Mouse (Mus musculus): Measurements from ENCODE around the gene Olfr1344. TPM values are rescaled to one million over a fixed set of nuclear protein-coding genes. Genes with fewer than 3 reads are reported as not detected.

Gene Olfr1344
- not detected in 2 replicates for polyA plus RNA-seq (2015; fragmentation: Nextera tagmentation; extraction: Ambion mirVana)

DNA sequence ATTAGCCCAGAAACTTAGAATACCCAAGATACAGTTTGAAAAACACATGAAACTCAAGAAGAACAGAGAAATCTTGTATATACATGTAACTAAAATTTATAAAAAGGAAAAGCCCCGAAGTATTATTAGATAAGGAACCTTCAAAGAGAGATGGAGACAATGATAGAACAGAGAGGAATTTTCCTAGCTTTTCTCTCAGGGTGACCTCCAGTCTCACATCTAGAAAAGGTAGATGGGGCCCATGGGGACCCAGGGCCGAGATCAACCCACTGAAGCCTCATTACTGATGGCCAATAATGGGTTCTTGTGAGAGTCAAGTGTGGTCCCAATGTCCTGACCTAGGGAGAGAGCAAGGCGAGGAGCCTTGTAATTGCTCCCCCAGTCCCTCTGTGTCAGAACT is at the start of gene Olfr1344:
Olfr1344 (plus strand) TSS at position 301 of the 400 bp plus-strand sequence.
- no peak for ATAC-seq (replicated peaks; ENCODE audit: insufficient number of reproducible peaks, insufficient read depth, low FRiP score, low read depth)
- Histone ChIP-seq H3K4me1 (replicated peaks) (no peaks in the 10 kb centered on the region), H3K36me3 (no peaks in the 10 kb centered on the region), H3K4me2 (no peak within 1 kb of the TSS), H3K4me3 (no peak within 1 kb of the TSS), H3K9ac (no peak within 1 kb of the TSS), H3K27ac (no peak within 1 kb of the TSS), H3K27me3 (no peaks in the 10 kb centered on the region), H3K9me3 (replicated peaks) (no peaks in the 10 kb centered on the region)
- 57% methylated on average over 3 of the region's 3 CpGs for WGBS

DNA sequence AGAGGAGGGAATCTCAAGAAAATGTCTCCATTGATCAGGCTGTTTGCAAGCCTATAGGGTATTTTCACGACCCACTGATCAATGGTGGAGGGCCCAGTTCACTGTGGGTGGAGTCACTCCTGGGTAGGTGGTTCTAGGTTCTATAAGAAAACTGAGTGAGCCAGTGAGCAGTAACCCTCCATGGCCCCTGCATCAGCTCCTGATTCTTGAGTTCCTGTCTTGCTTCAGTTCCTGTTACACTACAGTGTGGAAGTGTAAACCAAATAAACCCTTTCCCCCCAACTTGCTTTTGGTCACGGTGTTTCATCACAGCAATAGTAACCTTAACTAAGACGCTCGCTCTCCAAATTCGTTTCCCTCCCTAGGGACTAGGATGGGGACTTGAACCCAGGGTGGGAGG is 49.5 kb upstream of the Olfr1344 start:
- Histone ChIP-seq H3K9me3 (replicated peaks) (no peaks in the 10 kb centered on the region), H3K4me2 (no peak overlapping the region), H3K9ac (no peak overlapping the region), H3K4me1 (replicated peaks) (peaks cover 4% of the 10 kb centered on the region; the same call in 1 of the 2 replicates), H3K4me3 (no peak overlapping the region), H3K36me3 (peaks cover 41% of the 10 kb centered on the region), H3K27ac (no peak overlapping the region), H3K27me3 (no peaks in the 10 kb centered on the region)
- 81% methylated on average over 5 of the region's 5 CpGs for WGBS
- ATAC-seq (replicated peaks; ENCODE audit: insufficient number of reproducible peaks, insufficient read depth, low FRiP score, low read depth) = no peak

DNA sequence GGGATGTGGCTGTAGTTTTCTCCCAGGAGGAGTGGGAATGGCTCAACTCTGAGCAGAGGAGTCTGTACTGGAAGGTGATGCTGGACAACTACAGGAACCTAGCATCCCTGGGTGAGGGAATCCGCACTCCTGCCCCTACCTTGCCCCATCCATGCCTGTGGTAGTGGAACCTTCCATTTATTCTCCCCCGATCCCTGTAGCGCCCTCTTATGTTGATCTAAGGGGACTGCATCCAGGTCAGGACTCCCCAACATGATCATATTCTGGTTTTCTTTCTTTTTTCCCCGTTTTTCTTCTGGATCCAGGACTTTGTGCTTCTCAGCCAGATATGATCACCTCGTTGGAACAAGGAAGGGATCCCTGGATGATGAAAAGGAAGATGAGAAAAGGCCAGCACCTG is 49.0 kb upstream of the Olfr1344 start:
- WGBS = 61% methylated on average over 5 of the region's 5 CpGs
- Histone ChIP-seq H3K9me3 (replicated peaks) (no peaks in the 10 kb centered on the region), H3K9ac (no peak overlapping the region), H3K27me3 (no peaks in the 10 kb centered on the region), H3K36me3 (peaks cover 45% of the 10 kb centered on the region), H3K4me2 (no peak overlapping the region), H3K4me1 (replicated peaks) (peaks cover 1% of the 10 kb centered on the region; the same call in 1 of the 2 replicates), H3K4me3 (no peak overlapping the region), H3K27ac (no peak overlapping the region)
- no peak for ATAC-seq (replicated peaks; ENCODE audit: insufficient number of reproducible peaks, insufficient read depth, low FRiP score, low read depth)

DNA sequence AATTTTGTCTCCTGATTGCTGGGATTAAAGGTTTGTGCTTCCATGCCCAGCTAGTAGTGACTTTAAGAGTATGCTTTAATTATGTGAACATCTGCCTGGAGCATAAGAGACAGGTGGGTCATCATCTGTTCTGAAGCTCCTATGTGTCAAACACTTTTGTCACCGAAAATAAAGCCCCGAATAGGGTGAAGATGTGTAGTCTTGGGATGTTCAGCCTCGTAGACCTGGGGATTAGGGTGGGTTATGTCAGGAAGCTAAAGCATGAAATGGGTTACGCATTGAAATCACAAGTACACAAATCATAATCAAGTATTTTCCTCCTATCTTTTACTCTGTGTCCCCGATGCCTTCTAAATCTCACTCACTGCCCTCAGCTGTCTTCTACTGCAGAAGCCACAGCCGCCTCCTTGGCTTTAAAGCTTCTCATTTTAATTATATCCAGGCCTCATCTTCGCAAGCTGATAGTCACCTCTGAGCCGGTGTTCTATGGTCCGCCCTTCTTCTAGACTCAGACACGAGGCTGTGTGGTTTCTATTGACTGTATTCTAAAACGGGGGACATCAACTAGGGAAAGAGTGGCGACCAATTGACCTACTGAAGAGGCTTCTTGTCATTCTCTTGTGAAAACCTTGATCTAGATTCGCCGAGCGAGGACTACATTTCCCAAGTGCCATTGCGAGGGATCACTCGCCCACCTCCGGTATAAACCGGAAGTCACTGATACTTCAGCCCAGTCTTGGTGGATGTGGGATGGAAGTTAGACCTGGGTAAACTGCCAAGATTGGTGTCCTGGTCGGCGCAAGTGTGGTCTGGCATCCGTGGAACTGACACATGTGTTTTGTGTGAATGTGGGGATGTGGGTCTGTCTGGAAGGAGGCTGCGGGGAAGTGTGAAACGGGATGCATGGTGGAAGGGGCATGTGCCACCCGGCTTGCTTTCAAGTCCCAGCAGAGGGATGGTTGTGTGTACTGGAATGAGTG is 40.2 kb upstream of the Olfr1344 start, which contains the start of gene Smim17:
Smim17 (plus strand) TSS at position 720 of the 980 bp plus-strand sequence.
- Histone ChIP-seq H3K4me1 (replicated peaks) (0 out of 2 replicates have a peak, but pooled peaks cover 3% of the 10 kb centered on the region), H3K4me3 (peak within 1 kb of the TSS; percentile 57), H3K27ac (no peak within 1 kb of the TSS), H3K9ac (peak within 1 kb of the TSS; percentile 49), H3K27me3 (no peaks in the 10 kb centered on the region), H3K9me3 (replicated peaks) (no peaks in the 10 kb centered on the region), H3K4me2 (peak within 1 kb of the TSS; percentile 80), H3K36me3 (peaks cover 23% of the 10 kb centered on the region)
- ATAC-seq (replicated peaks; ENCODE audit: insufficient number of reproducible peaks, insufficient read depth, low FRiP score, low read depth) = 0 out of 2 replicates have a peak, but pooled peaks have one; percentile 58
- 25% methylated on average over 25 of the region's 25 CpGs for WGBS

DNA sequence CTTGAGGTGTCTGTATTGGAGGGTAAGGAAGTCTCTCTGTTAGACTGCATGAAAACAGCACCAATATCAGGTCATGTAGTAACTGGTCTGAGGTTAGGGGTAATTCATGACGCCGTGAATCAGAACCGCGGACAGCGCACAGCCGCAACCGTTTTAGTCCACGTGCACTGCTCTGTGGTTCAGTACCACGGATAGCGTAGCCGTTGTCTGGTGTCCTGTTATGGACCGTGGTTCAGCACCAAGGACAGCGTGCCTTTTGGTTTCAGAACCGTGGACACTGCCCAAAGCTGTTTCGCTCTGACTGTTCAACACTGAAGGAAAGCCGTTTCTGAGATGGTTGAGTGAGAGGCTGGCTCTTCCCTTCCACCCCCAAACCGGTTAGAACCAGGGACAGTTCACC is 28.4 kb upstream of the Olfr1344 start, which contains the start of gene Gm20715:
Gm20715 (plus strand) TSS at position 235 of the 400 bp plus-strand sequence.
- Histone ChIP-seq H3K9ac (no peak within 1 kb of the TSS), H3K27me3 (no peaks in the 10 kb centered on the region), H3K4me3 (no peak within 1 kb of the TSS), H3K4me1 (replicated peaks) (no peaks in the 10 kb centered on the region), H3K9me3 (replicated peaks) (no peaks in the 10 kb centered on the region), H3K36me3 (no peaks in the 10 kb centered on the region), H3K4me2 (no peak within 1 kb of the TSS), H3K27ac (no peak within 1 kb of the TSS)
- under 1% methylated on average over 17 of the region's 17 CpGs for WGBS
- ATAC-seq (replicated peaks; ENCODE audit: insufficient number of reproducible peaks, insufficient read depth, low FRiP score, low read depth) = peak; percentile 91

DNA sequence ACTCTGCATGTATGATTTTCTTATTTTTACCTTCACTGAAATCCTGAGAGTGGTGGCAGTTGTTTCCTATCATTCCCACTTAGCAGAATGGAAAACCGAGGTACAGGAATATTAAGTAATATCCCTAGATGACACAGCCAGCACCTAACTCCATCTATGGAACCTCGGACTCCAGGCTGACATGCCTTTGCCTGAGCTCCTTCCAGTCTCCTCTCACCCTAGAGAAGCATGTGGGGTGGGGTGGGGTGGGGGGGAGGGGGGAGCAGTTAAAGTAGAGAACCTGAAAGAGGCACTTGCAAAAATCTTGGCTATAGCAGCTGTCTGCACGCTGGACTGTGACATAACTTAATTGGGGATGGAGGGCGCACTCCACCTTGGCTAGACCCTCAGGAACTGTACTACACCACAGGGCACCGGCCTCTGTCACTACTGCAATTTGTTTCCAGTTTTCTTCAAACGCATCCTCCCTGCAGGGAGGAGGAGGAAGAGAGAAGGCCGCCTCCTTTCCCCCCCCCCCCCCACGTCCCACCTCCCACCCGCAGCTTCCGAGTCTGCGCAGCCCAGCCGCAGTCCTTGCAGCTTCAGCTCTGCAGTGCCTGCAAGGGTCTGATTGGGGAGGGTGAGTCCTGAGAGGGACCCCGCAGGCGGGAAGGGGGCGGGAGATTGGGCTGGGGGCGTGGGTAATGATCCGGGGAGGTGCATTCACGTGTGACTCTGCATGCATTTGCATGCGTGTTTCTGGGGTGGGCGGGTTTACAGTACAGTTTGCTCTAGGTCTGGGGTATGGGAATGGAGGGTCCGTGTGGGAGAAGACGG is 23.7 kb upstream of the Olfr1344 start:
- Histone ChIP-seq H3K36me3 (no peaks in the 10 kb centered on the region), H3K27me3 (0 out of 2 replicates have a peak, but pooled peaks cover 3% of the 10 kb centered on the region), H3K27ac (no peak overlapping the region), H3K4me2 (no peak overlapping the region), H3K9ac (no peak overlapping the region), H3K4me1 (replicated peaks) (no peaks in the 10 kb centered on the region), H3K4me3 (no peak overlapping the region), H3K9me3 (replicated peaks) (no peaks in the 10 kb centered on the region)
- no peak for ATAC-seq (replicated peaks; ENCODE audit: insufficient number of reproducible peaks, insufficient read depth, low FRiP score, low read depth)
- 7% methylated on average over 22 of the region's 22 CpGs for WGBS

DNA sequence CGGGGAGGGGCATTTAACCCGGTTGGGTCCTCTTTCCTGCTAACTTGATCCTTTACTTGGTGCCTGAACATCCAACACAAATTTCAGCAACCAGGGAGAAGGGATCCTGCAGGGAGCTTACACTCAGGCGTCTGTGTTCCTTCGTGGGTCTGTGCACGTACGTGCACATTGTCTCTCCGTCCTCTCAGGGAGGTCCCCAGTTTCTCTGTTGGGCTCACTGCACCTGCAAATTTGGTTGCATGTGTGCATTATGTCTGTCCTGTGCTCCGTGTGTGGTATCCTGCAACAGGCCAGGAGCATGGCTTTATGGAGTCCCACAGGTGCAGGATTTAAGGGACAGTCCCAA is 23.1 kb upstream of the Olfr1344 start:
- H3K9ac ChIP-seq = no peak overlapping the region
- no peaks in the 10 kb centered on the region for H3K4me1 ChIP-seq (replicated peaks)
- ATAC-seq (replicated peaks; ENCODE audit: insufficient number of reproducible peaks, insufficient read depth, low FRiP score, low read depth) = no peak
- no peaks in the 10 kb centered on the region for H3K36me3 ChIP-seq
- H3K4me3 ChIP-seq = no peak overlapping the region
- no peak overlapping the region for H3K27ac ChIP-seq
- H3K27me3 ChIP-seq = 0 out of 2 replicates have a peak, but pooled peaks cover 3% of the 10 kb centered on the region
- 16% methylated on average over 8 of the region's 8 CpGs for WGBS
- no peaks in the 10 kb centered on the region for H3K9me3 ChIP-seq (replicated peaks)
- H3K4me2 ChIP-seq = no peak overlapping the region

DNA sequence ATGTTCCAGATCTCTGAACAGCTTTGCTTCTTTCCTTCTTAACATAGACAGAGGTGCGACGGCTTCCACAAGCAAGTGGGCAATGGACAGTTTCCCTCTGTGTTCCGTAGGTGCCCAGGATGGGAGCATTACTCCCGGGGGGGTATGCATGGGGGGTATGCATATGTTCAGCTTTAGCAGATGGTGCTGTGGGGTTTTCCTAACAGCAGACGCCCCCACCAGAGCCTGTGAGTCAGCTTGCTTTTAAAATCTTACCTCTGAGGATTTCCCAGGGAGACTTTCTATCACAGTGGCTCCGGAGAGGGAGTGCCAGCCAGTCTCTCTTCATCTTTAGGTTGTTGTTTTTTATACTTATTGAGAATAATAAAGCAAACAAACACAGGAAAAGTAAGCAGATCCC is 18.6 kb upstream of the Olfr1344 start:
- Histone ChIP-seq H3K4me2 (no peak overlapping the region), H3K9ac (no peak overlapping the region), H3K36me3 (no peaks in the 10 kb centered on the region), H3K9me3 (replicated peaks) (no peaks in the 10 kb centered on the region), H3K27ac (no peak overlapping the region), H3K4me1 (replicated peaks) (no peaks in the 10 kb centered on the region), H3K27me3 (0 out of 2 replicates have a peak, but pooled peaks cover 3% of the 10 kb centered on the region), H3K4me3 (no peak overlapping the region)
- WGBS = 76% methylated on average over 6 of the region's 6 CpGs
- no peak for ATAC-seq (replicated peaks; ENCODE audit: insufficient number of reproducible peaks, insufficient read depth, low FRiP score, low read depth)

DNA sequence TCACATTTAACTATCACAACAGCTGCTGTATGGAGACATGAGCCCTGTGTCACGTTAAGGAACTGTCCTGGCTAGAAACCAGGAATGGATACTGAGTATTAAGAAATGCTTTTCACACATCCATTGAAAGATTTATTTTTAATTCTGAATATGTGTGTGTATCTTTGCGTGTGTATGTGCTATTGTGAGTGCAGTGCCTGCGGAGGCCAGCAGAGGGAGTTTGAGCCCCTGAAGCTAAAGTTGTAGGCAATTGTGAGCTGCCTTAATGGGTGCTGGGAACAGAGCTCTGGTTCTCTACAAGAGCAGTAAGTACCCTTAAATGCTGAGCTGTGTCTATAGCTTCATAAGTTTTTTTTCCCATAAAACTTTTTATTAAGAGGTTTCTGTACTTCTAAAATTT is 9.1 kb upstream of the Olfr1344 start:
- ATAC-seq (replicated peaks; ENCODE audit: insufficient number of reproducible peaks, insufficient read depth, low FRiP score, low read depth) = no peak
- Histone ChIP-seq H3K4me1 (replicated peaks) (no peaks in the 10 kb centered on the region), H3K4me2 (no peak overlapping the region), H3K27ac (no peak overlapping the region), H3K27me3 (no peaks in the 10 kb centered on the region), H3K4me3 (no peak overlapping the region), H3K9me3 (replicated peaks) (0 out of 2 replicates have a peak, but pooled peaks cover 6% of the 10 kb centered on the region), H3K36me3 (no peaks in the 10 kb centered on the region), H3K9ac (no peak overlapping the region)
- 84% methylated on average over 3 of the region's 3 CpGs for WGBS

DNA sequence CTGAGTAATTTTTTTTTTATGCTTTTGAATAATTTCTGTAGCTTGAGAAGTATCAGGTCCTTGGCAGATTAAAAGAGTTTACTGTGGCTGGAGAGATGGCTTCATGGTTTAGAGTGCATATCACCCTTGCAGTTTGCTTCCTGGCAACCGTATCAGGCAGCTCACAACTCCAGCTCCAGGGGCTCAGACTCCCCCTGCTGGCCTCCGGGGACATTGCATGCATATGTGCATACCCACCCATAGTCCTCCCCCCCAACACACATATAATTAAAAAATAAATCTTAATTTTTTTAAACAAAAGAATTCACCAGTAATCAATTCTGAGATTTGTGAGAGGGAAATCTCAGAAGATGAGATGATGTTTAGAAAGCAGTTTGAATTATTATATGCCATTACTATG is 8.1 kb upstream of the Olfr1344 start:
- H3K4me2 ChIP-seq = no peak overlapping the region
- H3K36me3 ChIP-seq = no peaks in the 10 kb centered on the region
- ATAC-seq (replicated peaks; ENCODE audit: insufficient number of reproducible peaks, insufficient read depth, low FRiP score, low read depth) = no peak
- H3K27me3 ChIP-seq = no peaks in the 10 kb centered on the region
- no peaks in the 10 kb centered on the region for H3K4me1 ChIP-seq (replicated peaks)
- no peak overlapping the region for H3K27ac ChIP-seq
- H3K9ac ChIP-seq = no peak overlapping the region
- H3K4me3 ChIP-seq = no peak overlapping the region
- H3K9me3 ChIP-seq (replicated peaks) = 0 out of 2 replicates have a peak, but pooled peaks cover 6% of the 10 kb centered on the region
- 19% methylated on average over 2 of the region's 2 CpGs for WGBS

DNA sequence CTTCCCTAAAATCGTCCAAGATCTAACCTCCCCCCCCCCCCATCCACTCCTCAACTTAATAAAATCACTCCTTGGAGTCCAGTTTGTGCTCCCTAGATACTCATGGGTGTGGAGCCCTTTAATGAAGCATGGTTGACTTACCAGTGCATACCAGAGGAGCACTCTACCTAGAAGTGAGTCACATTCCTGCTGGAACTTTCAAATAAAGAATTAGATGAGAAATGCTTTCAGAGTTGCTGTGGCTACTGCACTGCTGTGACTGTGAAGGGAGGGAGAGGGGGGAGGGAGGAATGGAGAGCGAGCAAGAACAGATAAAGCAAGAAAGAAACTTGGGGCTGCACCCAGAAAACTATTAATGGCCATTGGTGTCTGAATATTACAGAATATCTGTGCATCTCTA is 2.7 kb downstream of the Olfr1344 start:
- no peak overlapping the region for H3K9ac ChIP-seq
- H3K4me3 ChIP-seq = no peak overlapping the region
- H3K4me2 ChIP-seq = no peak overlapping the region
- no peak overlapping the region for H3K27ac ChIP-seq
- WGBS = 61% methylated on average over 2 of the region's 2 CpGs
- ATAC-seq (replicated peaks; ENCODE audit: insufficient number of reproducible peaks, insufficient read depth, low FRiP score, low read depth) = no peak
- H3K9me3 ChIP-seq (replicated peaks) = no peaks in the 10 kb centered on the region
- H3K36me3 ChIP-seq = no peaks in the 10 kb centered on the region
- H3K27me3 ChIP-seq = no peaks in the 10 kb centered on the region
- no peaks in the 10 kb centered on the region for H3K4me1 ChIP-seq (replicated peaks)
